Mouse (Mus musculus): ENCODE measurements around the gene Itga11. TPM values are rescaled to one million over a fixed set of nuclear protein-coding genes. Genes with fewer than 3 reads are reported as not detected.
A peak's percentile ranks its signal among the peaks of the same experiment; 100 is the strongest.
"Not testable (repeated sequence)": the region's sequence is repeated elsewhere in the genome, so short reads cannot be mapped to it uniquely, and the experiment has no call there.

Itga11 gene
- polyA plus RNA-seq, 1 experiment from 2014 or later: 0.08 TPM

DNA sequence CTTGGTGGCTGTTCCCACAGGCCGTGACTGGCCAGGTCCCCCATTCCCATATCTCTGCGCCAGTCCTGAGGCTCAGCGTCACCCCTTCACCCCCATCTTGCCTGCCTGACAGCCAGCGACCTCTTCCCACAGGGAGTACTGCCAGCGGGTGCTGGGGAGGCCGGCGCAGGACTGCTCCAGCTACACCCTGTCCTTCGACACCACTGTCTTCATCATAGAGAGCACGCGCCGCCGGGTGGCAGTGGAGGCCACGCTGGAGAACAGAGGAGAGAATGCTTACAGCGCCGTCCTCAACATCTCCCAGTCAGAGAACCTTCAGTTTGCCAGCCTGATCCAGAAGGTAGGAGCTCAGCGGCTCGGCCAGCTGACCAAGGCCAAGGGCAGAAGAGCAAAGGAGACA lies 89.8 kb downstream of the Itga11 start:
- no peak overlapping the region for H3K9ac ChIP-seq
- H3K27me3 ChIP-seq: peaks cover 14% of the 10 kb centered on the region; the same call in 1 of the 2 replicates
- H3K4me1 ChIP-seq (replicated peaks): no peaks in the 10 kb centered on the region
- no peak overlapping the region for H3K4me2 ChIP-seq
- WGBS (ENCODE audit: insufficient replicate concordance): 67% methylated on average over 17 of the region's 17 CpGs
- H3K9me3 ChIP-seq (replicated peaks): no peaks in the 10 kb centered on the region
- no peaks in the 10 kb centered on the region for H3K36me3 ChIP-seq
- ATAC-seq (ENCODE audit: low read depth) (no peak), DNase-seq (no peak)
- no peak overlapping the region for H3K27ac ChIP-seq
- no peak overlapping the region for H3K4me3 ChIP-seq (replicated peaks)

DNA sequence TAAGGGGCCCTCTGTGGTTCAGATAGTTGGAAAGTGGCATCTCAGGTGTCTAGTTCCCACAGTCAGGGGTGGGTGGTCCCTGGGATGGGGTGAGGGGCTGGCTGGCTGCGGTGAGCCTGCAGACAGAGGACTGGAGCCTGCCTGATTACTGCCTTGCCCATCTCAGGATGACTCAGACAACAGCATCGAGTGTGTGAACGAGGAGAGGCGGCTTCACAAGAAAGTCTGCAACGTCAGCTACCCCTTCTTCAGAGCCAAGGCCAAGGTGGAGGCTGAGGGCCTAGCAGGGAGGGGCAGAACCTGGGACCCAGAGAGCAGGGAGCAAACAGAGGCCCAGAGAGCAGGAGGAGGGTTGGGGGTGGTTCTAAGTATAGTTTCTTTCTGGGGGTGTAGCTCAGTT lies 90.7 kb downstream of the Itga11 start:
- ATAC-seq (ENCODE audit: low read depth): no peak
- WGBS (ENCODE audit: insufficient replicate concordance): 60% methylated on average over 5 of the region's 5 CpGs
- H3K27me3 ChIP-seq: peaks cover 10% of the 10 kb centered on the region; the same call in 1 of the 2 replicates

GRCm38 (mm10) chr9:62772746-62773145 lies 95.1 kb downstream of the Itga11 start:
- Histone ChIP-seq H3K27ac (no peak overlapping the region), H3K27me3 (no peaks in the 10 kb centered on the region), H3K9me3 (replicated peaks) (no peaks in the 10 kb centered on the region), H3K4me3 (replicated peaks) (no peak overlapping the region), H3K36me3 (no peaks in the 10 kb centered on the region), H3K9ac (no peak overlapping the region), H3K4me1 (replicated peaks) (0 out of 2 replicates have a peak, but pooled peaks cover 4% of the 10 kb centered on the region), H3K4me2 (no peak overlapping the region)
- WGBS (ENCODE audit: insufficient replicate concordance): 62% methylated on average over 8 of the region's 8 CpGs
- ATAC-seq (ENCODE audit: low read depth) (no peak), DNase-seq (no peak)

More for the DNA sequence above, 90.7 kb downstream of the Itga11 start:
- Histone ChIP-seq H3K9ac (no peak overlapping the region), H3K4me2 (no peak overlapping the region), H3K4me3 (replicated peaks) (no peak overlapping the region), H3K36me3 (no peaks in the 10 kb centered on the region), H3K27ac (no peak overlapping the region), H3K4me1 (replicated peaks) (no peaks in the 10 kb centered on the region), H3K9me3 (replicated peaks) (no peaks in the 10 kb centered on the region)
- DNase-seq: no peak

DNA sequence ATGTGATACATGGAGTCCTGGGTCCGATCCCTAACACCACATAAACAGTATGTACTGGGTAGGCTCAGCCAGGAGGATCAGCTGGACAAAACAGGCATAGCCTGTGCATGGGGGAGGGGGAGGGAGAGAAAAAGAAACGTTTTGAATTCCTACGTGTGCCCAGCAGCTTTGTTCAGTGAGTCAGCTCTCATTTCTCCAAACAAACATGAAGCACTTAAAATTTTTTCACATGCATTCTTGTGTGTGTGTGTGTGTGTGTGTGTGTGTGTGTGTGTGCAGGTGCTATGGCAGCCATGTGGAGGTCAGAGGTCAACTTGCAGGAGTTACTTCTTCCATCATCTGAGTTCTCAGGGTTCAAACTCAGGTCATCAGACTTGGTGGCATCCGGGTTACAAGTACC lies 97.8 kb downstream of the Itga11 start:
- no peak overlapping the region for H3K4me2 ChIP-seq
- H3K9me3 ChIP-seq (replicated peaks): no peaks in the 10 kb centered on the region
- H3K27me3 ChIP-seq: no peaks in the 10 kb centered on the region
- 0 out of 2 replicates have a peak, but pooled peaks cover 4% of the 10 kb centered on the region for H3K4me1 ChIP-seq (replicated peaks)
- no peak overlapping the region for H3K9ac ChIP-seq
- H3K36me3 ChIP-seq: no peaks in the 10 kb centered on the region
- 52% methylated on average over 4 of the region's 4 CpGs for WGBS (ENCODE audit: insufficient replicate concordance)
- H3K27ac ChIP-seq: no peak overlapping the region
- ATAC-seq (ENCODE audit: low read depth): no peak
- H3K4me3 ChIP-seq (replicated peaks): no peak overlapping the region
- no peak for DNase-seq

DNA sequence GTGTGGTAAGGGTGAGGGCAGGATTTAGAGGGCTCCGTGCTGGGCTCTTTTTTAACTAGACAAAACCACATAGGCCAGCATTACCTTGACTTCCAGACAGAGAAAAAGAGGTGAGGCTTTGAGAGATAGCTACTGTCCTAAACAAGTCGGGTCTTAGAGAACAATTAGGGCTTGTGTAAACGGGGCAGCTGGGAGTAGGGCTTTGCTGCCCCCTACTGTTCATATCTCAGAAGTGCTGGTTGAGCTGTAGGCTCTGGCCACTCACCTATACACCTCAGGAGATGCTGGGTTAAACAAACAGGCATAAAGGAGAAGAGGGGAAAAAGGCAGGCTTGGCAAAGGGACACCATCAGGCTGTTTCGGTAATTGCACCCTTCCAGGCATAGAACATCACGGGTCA lies 99.8 kb downstream of the Itga11 start:
- Histone ChIP-seq H3K9ac (no peak overlapping the region), H3K27ac (no peak overlapping the region), H3K27me3 (no peaks in the 10 kb centered on the region), H3K4me3 (replicated peaks) (no peak overlapping the region), H3K9me3 (replicated peaks) (no peaks in the 10 kb centered on the region), H3K4me2 (no peak overlapping the region), H3K36me3 (no peaks in the 10 kb centered on the region), H3K4me1 (replicated peaks) (peaks cover 4% of the 10 kb centered on the region; the same call in 1 of the 2 replicates)
- peak; percentile 41; the same call in 1 of the 2 replicates for ATAC-seq (ENCODE audit: low read depth)
- 9% methylated on average over 5 of the region's 5 CpGs for WGBS (ENCODE audit: insufficient replicate concordance)
- DNase-seq: peak; percentile 39

- no peak overlapping the region for H3K4me3 ChIP-seq (replicated peaks)
- no peak overlapping the region for H3K27ac ChIP-seq
- ATAC-seq (ENCODE audit: low read depth) (no peak), DNase-seq (no peak)
- WGBS (ENCODE audit: insufficient replicate concordance): 79% methylated on average over 9 of the region's 9 CpGs
- H3K4me2 ChIP-seq: no peak overlapping the region
- H3K9ac ChIP-seq: no peak overlapping the region
- no peaks in the 10 kb centered on the region for H3K27me3 ChIP-seq
- H3K9me3 ChIP-seq (replicated peaks): no peaks in the 10 kb centered on the region
- H3K36me3 ChIP-seq: no peaks in the 10 kb centered on the region
- H3K4me1 ChIP-seq (replicated peaks): peaks cover 16% of the 10 kb centered on the region
Measured at GRCm38 (mm10) chr9:62778721-62779120, 101.1 kb downstream of the Itga11 start.

DNA sequence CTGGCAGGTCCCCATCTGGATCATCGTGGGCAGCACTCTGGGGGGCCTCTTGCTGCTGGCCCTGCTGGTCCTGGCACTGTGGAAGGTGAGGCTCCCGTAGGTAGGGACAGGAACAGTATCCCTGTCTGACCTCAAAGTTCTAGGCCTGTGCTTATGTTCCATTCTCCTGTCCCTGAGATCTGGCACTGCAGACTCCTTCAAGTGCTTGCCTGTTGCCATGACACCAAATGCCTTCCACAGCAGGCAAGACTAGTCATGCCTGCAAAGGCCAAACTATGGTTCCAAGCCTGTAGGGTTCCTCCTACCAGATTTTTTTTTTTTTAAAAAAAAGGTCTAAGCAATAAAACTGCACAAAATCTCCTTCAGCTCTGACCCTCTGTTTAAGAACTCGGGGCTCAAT lies 104.3 kb downstream of the Itga11 start:
- H3K9me3 ChIP-seq (replicated peaks): no peaks in the 10 kb centered on the region
- no peaks in the 10 kb centered on the region for H3K36me3 ChIP-seq
- no peak overlapping the region for H3K4me3 ChIP-seq (replicated peaks)
- H3K4me1 ChIP-seq (replicated peaks): peaks cover 17% of the 10 kb centered on the region
- DNase-seq: no peak
- H3K27me3 ChIP-seq: no peaks in the 10 kb centered on the region
- H3K9ac ChIP-seq: no peak overlapping the region
- no peak overlapping the region for H3K27ac ChIP-seq
- no peak overlapping the region for H3K4me2 ChIP-seq
- 66% methylated on average over 3 of the region's 3 CpGs for WGBS (ENCODE audit: insufficient replicate concordance)
- ATAC-seq (ENCODE audit: low read depth): no peak

DNA sequence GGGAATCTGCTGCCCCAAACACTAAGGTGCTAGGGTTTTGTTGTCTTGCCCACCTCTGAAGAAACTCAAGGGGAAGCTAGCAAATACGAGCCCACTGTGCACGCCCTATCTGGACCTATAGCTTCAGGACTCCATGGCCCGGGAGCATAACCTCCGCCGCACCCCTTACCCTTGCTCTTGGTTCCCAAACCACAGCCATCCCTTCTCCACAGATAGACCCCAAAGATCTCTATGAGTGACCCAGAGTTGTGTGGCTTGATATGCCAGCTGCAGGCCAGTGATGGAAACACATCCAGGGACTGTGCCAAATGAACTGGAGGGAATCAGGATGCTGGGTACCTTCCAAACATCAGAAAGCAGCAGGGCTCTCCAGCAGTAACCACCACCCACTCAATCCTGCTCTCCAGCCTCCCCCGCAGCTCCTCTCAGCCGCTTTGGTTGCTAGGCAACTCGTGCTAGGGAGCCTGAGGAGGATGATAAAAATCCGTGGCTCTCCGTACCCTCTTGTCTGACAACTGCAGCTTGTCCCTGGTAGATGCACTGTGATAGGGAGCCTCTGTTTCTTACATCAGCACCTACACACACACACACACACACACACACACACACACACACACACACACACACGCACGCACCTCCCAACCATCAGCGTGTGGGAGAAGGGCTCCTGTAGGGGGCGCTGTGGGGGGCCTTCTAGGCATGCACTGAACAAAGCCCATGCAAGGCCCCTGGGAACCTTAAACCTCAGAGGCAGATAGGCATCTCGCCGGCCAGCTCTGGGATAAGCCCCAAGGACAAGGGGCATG lies 105.6 kb downstream of the Itga11 start:
- peak; percentile 58 for ATAC-seq (ENCODE audit: low read depth)

GRCm38 (mm10) chr9:62784233-62784632 lies 106.6 kb downstream of the Itga11 start:
- H3K36me3 ChIP-seq: no peaks in the 10 kb centered on the region
- no peaks in the 10 kb centered on the region for H3K9me3 ChIP-seq (replicated peaks)
- 86% methylated on average over 2 of the region's 2 CpGs for WGBS (ENCODE audit: insufficient replicate concordance)
- H3K4me2 ChIP-seq: no peak overlapping the region
- no peak overlapping the region for H3K9ac ChIP-seq
- no peak overlapping the region for H3K4me3 ChIP-seq (replicated peaks)
- DNase-seq (no peak), ATAC-seq (ENCODE audit: low read depth) (no peak)
- H3K4me1 ChIP-seq (replicated peaks): peaks cover 17% of the 10 kb centered on the region
- H3K27ac ChIP-seq: no peak overlapping the region
- no peaks in the 10 kb centered on the region for H3K27me3 ChIP-seq

More for the DNA sequence above, 105.6 kb downstream of the Itga11 start:
- peak; percentile 11 for DNase-seq
- H3K4me1 ChIP-seq (replicated peaks): peaks cover 17% of the 10 kb centered on the region
- H3K27me3 ChIP-seq: no peaks in the 10 kb centered on the region
- H3K27ac ChIP-seq: no peak overlapping the region
- no peaks in the 10 kb centered on the region for H3K9me3 ChIP-seq (replicated peaks)
- H3K36me3 ChIP-seq: no peaks in the 10 kb centered on the region
- H3K4me3 ChIP-seq (replicated peaks): no peak overlapping the region
- no peak overlapping the region for H3K4me2 ChIP-seq
- H3K9ac ChIP-seq: no peak overlapping the region
- WGBS (ENCODE audit: insufficient replicate concordance): 39% methylated on average over 16 of the region's 16 CpGs

GRCm38 (mm10) chr9:62786721-62787120 lies 109.1 kb downstream of the Itga11 start:
- Histone ChIP-seq H3K4me3 (replicated peaks) (no peak overlapping the region), H3K9ac (no peak overlapping the region), H3K27ac (no peak overlapping the region), H3K4me1 (replicated peaks) (peaks cover 17% of the 10 kb centered on the region), H3K4me2 (no peak overlapping the region), H3K27me3 (no peaks in the 10 kb centered on the region), H3K36me3 (peaks cover 4% of the 10 kb centered on the region; the same call in 1 of the 2 replicates), H3K9me3 (replicated peaks) (no peaks in the 10 kb centered on the region)
- 69% methylated on average over 5 of the region's 5 CpGs for WGBS (ENCODE audit: insufficient replicate concordance)
- ATAC-seq (ENCODE audit: low read depth) (no peak), DNase-seq (no peak)

GRCm38 (mm10) chr9:62789856-62790255 lies 112.2 kb downstream of the Itga11 start:
- no peaks in the 10 kb centered on the region for H3K9me3 ChIP-seq (replicated peaks)
- no peaks in the 10 kb centered on the region for H3K27me3 ChIP-seq
- DNase-seq: no peak
- H3K4me2 ChIP-seq: no peak overlapping the region
- H3K4me3 ChIP-seq (replicated peaks): no peak overlapping the region
- no peak overlapping the region for H3K9ac ChIP-seq
- peaks cover 30% of the 10 kb centered on the region for H3K36me3 ChIP-seq
- H3K27ac ChIP-seq: no peak overlapping the region
- no peak for ATAC-seq (ENCODE audit: low read depth)
- 90% methylated on average over 12 of the region's 12 CpGs for WGBS (ENCODE audit: insufficient replicate concordance)
- peaks cover 5% of the 10 kb centered on the region; the same call in 1 of the 2 replicates for H3K4me1 ChIP-seq (replicated peaks)

- not testable (repeated sequence) for H3K4me1 ChIP-seq (replicated peaks); H3K27me3 ChIP-seq; H3K9me3 ChIP-seq (replicated peaks); H3K9ac ChIP-seq; DNase-seq; H3K4me2 ChIP-seq; H3K27ac ChIP-seq; ATAC-seq (ENCODE audit: low read depth); H3K4me3 ChIP-seq (replicated peaks)
- peaks cover 57% of the 10 kb centered on the region for H3K36me3 ChIP-seq
- WGBS (ENCODE audit: insufficient replicate concordance): 77% methylated on average over 2 of the region's 2 CpGs
Measured at GRCm38 (mm10) chr9:62799218-62799617, 121.6 kb downstream of the Itga11 start.

Data from liver, embryonic 13.5 days (tissue).